Mouse (Mus musculus): ENCODE results near the gene Ube2l6.

DNA sequence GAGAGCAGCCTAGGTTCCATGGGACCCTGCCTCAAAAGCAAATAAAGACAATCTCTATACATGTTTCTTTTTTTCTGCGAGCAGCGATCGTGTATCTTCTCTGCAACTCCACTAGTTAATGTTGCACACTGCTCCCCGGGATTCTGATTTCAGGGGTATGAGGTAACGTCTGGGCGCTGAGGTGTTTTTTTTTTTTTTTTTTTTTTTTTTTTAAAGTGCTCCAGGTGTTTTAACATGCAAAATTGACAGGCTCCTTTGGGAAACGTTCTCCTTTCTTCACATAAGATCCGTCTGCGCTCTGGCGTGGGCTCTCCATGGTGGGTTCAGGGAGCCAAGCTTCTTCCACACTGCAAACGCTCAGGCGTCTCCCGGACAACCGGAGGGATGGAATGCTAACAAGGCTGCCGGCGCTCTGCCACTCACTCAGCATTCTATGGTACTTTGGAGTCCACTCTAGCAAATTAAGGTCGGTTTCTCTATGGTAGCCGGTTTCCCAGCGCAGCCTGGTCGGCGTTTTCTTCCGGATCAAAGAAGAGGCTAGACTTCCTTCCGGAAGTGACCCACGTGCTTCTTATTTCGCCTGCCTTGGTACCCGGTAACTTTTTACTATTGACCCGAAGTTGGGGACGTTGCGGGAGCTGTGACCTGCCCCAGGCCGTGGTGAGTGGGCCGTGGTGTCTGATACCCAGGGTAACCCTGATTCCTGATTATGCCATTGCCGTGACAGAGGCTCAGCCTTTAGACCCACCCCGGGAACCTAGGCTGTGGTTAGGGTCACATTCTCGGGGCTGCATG is 28.1 kb downstream of the Ube2l6 start, which contains the start of gene Timm10:
- TF ChIP-seq POLR2A (IDR thresholded peaks at IDR 0.05; ENCODE audit: borderline replicate concordance, low read depth, low read length) (no peak), CTCF (IDR thresholded peaks at IDR 0.05; ENCODE audit: low read depth, low read length) (no peak)

All from bone marrow macrophage, adult 2 months (primary cell).